Mouse (Mus musculus) adrenal gland, adult 2 months (tissue): ENCODE measurements around the gene Acot1. TPM values are rescaled to one million over a fixed set of nuclear protein-coding genes. Genes with fewer than 3 reads are reported as not detected.

Experiments used
- DNase-seq: peaks from one replicate; pipeline ENCODE4 v3.0.0; 2021
- polyA plus RNA-seq: library from polyadenylated mRNA; depleted of rRNA; stranded (reverse); fragments of >200 nt; gene quantifications from 2 replicates; pipeline ENCODE4 v1.2.3, GENCODE M21; 2012; rRNA removed
- total RNA-seq, 2 experiments: library from RNA; stranded (reverse); gene quantifications; 2 replicates each; pipeline ENCODE4 v1.2.3; 2021

The Acot1 gene
- total and polyA plus RNA-seq, 3 experiments, result 2.9 to 11.8 (median 11.8) TPM

GRCm38 (mm10) chr12:84063833-84064232 lies 54.5 kb downstream of the Acot1 start:
- no peak for DNase-seq

GRCm38 (mm10) chr12:84064621-84065020 lies 55.3 kb downstream of the Acot1 start:
- DNase-seq, result no peak

GRCm38 (mm10) chr12:84067752-84068151 lies 58.5 kb downstream of the Acot1 start:
- DNase-seq, result no peak

Other genes starting within 250 kb of the Acot1 start
- 1 to 10 TPM; 1.3 to 2.0 TPM for gene Papln, start 245.9 kb upstream of the Acot1 start, total RNA-seq
- gene Papln, start 245.9 kb upstream of the Acot1 start, polyA plus RNA-seq, result 5.0 and 6.1 TPM in 2 replicates
- gene Numb, start 87.6 kb upstream of the Acot1 start, total RNA-seq, result 10 to 100 TPM; 49.9 to 53.8 TPM
- gene Numb, start 87.6 kb upstream of the Acot1 start, polyA plus RNA-seq, result 68.9 and 69.9 TPM in 2 replicates
- gene Riox1, start 58.9 kb upstream of the Acot1 start, total RNA-seq, result 10 to 100 TPM; 11.9 to 12.4 TPM
- 27.4 and 34.8 TPM in 2 replicates for gene Riox1, start 58.9 kb upstream of the Acot1 start, polyA plus RNA-seq
- not detected for gene Heatr4, start 24.6 kb upstream of the Acot1 start, total RNA-seq
- gene Heatr4, start 24.6 kb upstream of the Acot1 start, polyA plus RNA-seq, result not detected in 2 replicates
- 10 to 100 TPM; 19.5 to 26.1 TPM for gene Acot2, start 21.6 kb upstream of the Acot1 start, total RNA-seq
- 20.9 and 31.7 TPM in 2 replicates for gene Acot2, start 21.6 kb upstream of the Acot1 start, polyA plus RNA-seq
- gene Acot4, start 28.9 kb downstream of the Acot1 start, total RNA-seq, result 1 to 10 TPM; 2.3 to 3.1 TPM
- 5.0 and 5.6 TPM in 2 replicates for gene Acot4, start 28.9 kb downstream of the Acot1 start, polyA plus RNA-seq
- gene Gm49366, start 29.4 kb downstream of the Acot1 start, total RNA-seq, result not detected
- gene Gm49366, start 29.4 kb downstream of the Acot1 start, polyA plus RNA-seq, result not detected in 2 replicates
- under 1 TPM; 0.14 to 0.46 TPM for gene Acot3, start 42.7 kb downstream of the Acot1 start, total RNA-seq
- 0.47 and 1.0 TPM in 2 replicates for gene Acot3, start 42.7 kb downstream of the Acot1 start, polyA plus RNA-seq
- under 1 TPM; 0.23 to 0.35 TPM for gene Acot5, start 59.8 kb downstream of the Acot1 start, total RNA-seq
- gene Acot5, start 59.8 kb downstream of the Acot1 start, polyA plus RNA-seq, result 0.19 and 0.52 TPM in 2 replicates
- gene Acot6, start 91.2 kb downstream of the Acot1 start, total RNA-seq, result 1 to 10 TPM; 3.9 to 6.0 TPM
- 4.6 and 5.6 TPM in 2 replicates for gene Acot6, start 91.2 kb downstream of the Acot1 start, polyA plus RNA-seq
- 10 to 100 TPM; 15.7 to 18.6 TPM for gene Dnal1, start 104.9 kb downstream of the Acot1 start, total RNA-seq
- 2.6 and 3.3 TPM in 2 replicates for gene Dnal1, start 104.9 kb downstream of the Acot1 start, polyA plus RNA-seq
- gene Pnma1, start 139.0 kb downstream of the Acot1 start, total RNA-seq, result under 1 TPM; 0.28 to 0.43 TPM
- gene Pnma1, start 139.0 kb downstream of the Acot1 start, polyA plus RNA-seq, result 0.15 TPM in 1 of 2 replicates, not detected in the other
- gene Elmsan1, start 209.4 kb downstream of the Acot1 start, total RNA-seq, result 10 to 100 TPM; 17.0 to 22.7 TPM
- gene Elmsan1, start 209.4 kb downstream of the Acot1 start, polyA plus RNA-seq, result 14.4 and 20.4 TPM in 2 replicates